Mouse (Mus musculus): ENCODE measurements around the gene Hook2. TPM values are rescaled to one million over a fixed set of nuclear protein-coding genes. Genes with fewer than 3 reads are reported as not detected.

The Hook2 gene
- total and polyA plus RNA-seq, 3 experiments = 7.1 to 24.7 (median 9.8) TPM

- DNase-seq (ENCODE audit: extremely low read depth) = peak; percentile 89
- Histone ChIP-seq H3K27me3 (replicated peaks) (no peaks in the 10 kb centered on the region), H3K4me3 (replicated peaks in 1 of 3; ENCODE audit: low read depth in 2 of 3, low read length in 2 of 3, poor library complexity in 1 of 3) (peak overlapping the region; percentile 51 to 94 (median 68))
Observed at GRCm38 (mm10) chr8:84980622-84981358, 9.6 kb upstream of the Hook2 start.

More at GRCm38 (mm10) chr8:84980622-84981358, 9.6 kb upstream of the Hook2 start:
- Histone ChIP-seq H3K27ac (ENCODE audit: insufficient read depth, low read depth) (peak overlapping the region; percentile 94), H3K36me3 (replicated peaks in 1 of 2; ENCODE audit: control insufficient read depth in 1 of 2, insufficient read depth in 1 of 2, low read length in 1 of 2) (peaks cover 6 to 8% of the 10 kb centered on the region in 2 experiments), H3K9ac (ENCODE audit: insufficient read depth, low read depth) (peak overlapping the region; percentile 87), H3K4me1 (ENCODE audit: control insufficient read depth in 1 of 2, insufficient read depth in 2 of 2) (peaks cover 29 to 49% of the 10 kb centered on the region in 2 experiments), H3K9me3 (replicated peaks; ENCODE audit: low read length) (no peaks in the 10 kb centered on the region), H3K4me2 (ENCODE audit: insufficient read depth, low read depth, poor library complexity, severe bottlenecking) (peak overlapping the region; percentile 55), H3K79me2 (replicated peaks; ENCODE audit: control insufficient read depth, extremely low read depth, insufficient read depth, poor library complexity, severe bottlenecking) (peaks cover 20% of the 10 kb centered on the region)
- TF ChIP-seq ZMIZ1 (IDR thresholded peaks at IDR 0.05; ENCODE audit: low read depth, low read length) (peak; percentile 63; the same call in 1 of the 2 replicates), NELFE (IDR thresholded peaks at IDR 0.05; ENCODE audit: low read depth, low read length) (peak; percentile 65; the same call in 1 of the 2 replicates), USF2 (conservative IDR thresholded peaks at IDR 0.05; ENCODE audit: low read depth, low read length) (no peak), NRF1 (IDR thresholded peaks at IDR 0.05; ENCODE audit: low read depth, low read length) (peak; percentile 33; the same call in 1 of the 2 replicates), IRF4 (IDR thresholded peaks at IDR 0.05; ENCODE audit: low read depth, low read length) (peak; percentile 70), MEF2A (IDR thresholded peaks at IDR 0.05; ENCODE audit: borderline replicate concordance, low read depth, low read length) (peak; percentile 81), PAX5 (IDR thresholded peaks at IDR 0.05; ENCODE audit: low read length) (no peak), GABPA (IDR thresholded peaks at IDR 0.05; ENCODE audit: insufficient replicate concordance, low read depth, low read length) (no peak), RAD21 (IDR thresholded peaks at IDR 0.05; ENCODE audit: low read depth, low read length) (no peak), SMC3 (IDR thresholded peaks at IDR 0.05; ENCODE audit: low read depth, low read length) (peak; percentile 13; the same call in 1 of the 2 replicates), CHD2 (IDR thresholded peaks at IDR 0.05; ENCODE audit: low read length) (peak; percentile 93), TBP (conservative IDR thresholded peaks at IDR 0.05; ENCODE audit: low read depth, low read length) (0 out of 2 replicates have a peak, but pooled peaks have one; percentile 56), CTCF (conservative IDR thresholded peaks at IDR 0.05 in 1 of 2, IDR thresholded peaks at IDR 0.05 in 1 of 2; ENCODE audit: low read depth in 2 of 2, low read length in 2 of 2) (no peak), MYC (IDR thresholded peaks at IDR 0.05; ENCODE audit: low read depth, low read length) (peak; percentile 90), ZC3H11A (IDR thresholded peaks at IDR 0.05; ENCODE audit: low read depth, low read length) (no peak), ZNF384 (IDR thresholded peaks at IDR 0.05; ENCODE audit: low read depth, low read length) (no peak), POLR2A (IDR thresholded peaks at IDR 0.05; ENCODE audit: low read depth, low read length) (peak; percentile 55; the same call in 1 of the 2 replicates), POLR2AphosphoS2 (IDR thresholded peaks at IDR 0.05; ENCODE audit: low read depth, low read length) (no peak; the same call in 1 of the 2 replicates), MAFK (IDR thresholded peaks at IDR 0.05; ENCODE audit: insufficient replicate concordance, low read length) (0 out of 2 replicates have a peak, but pooled peaks have one; percentile 47), USF1 (IDR thresholded peaks at IDR 0.05; ENCODE audit: low read depth, low read length) (no peak), KAT2A (IDR thresholded peaks at IDR 0.05; ENCODE audit: insufficient replicate concordance, low read length) (0 out of 2 replicates have a peak, but pooled peaks have one; percentile 44), RCOR1 (conservative IDR thresholded peaks at IDR 0.05; ENCODE audit: low read depth, low read length) (no peak; the same call in 1 of the 2 replicates), MAZ (IDR thresholded peaks at IDR 0.05; ENCODE audit: low read depth, low read length) (peak; percentile 92), CHD1 (IDR thresholded peaks at IDR 0.05; ENCODE audit: low read depth, low read length) (peak; percentile 96; the same call in 1 of the 2 replicates), SIN3A (IDR thresholded peaks at IDR 0.05; ENCODE audit: low read length) (peak; percentile 85), TCF12 (IDR thresholded peaks at IDR 0.05; ENCODE audit: low read depth, low read length) (peak; percentile 90), MAX (IDR thresholded peaks at IDR 0.05; ENCODE audit: low read length) (peak; percentile 86), JUN (IDR thresholded peaks at IDR 0.05; ENCODE audit: insufficient read depth, low read depth, low read length) (no peak), ETS1 (conservative IDR thresholded peaks at IDR 0.05; ENCODE audit: low read depth, low read length) (peak; percentile 95), ZKSCAN1 (IDR thresholded peaks at IDR 0.05; ENCODE audit: borderline replicate concordance, low read depth, low read length) (no peak), UBTF (IDR thresholded peaks at IDR 0.05; ENCODE audit: low read depth, low read length) (0 out of 2 replicates have a peak, but pooled peaks have one; percentile 25), E2F4 (IDR thresholded peaks at IDR 0.05; ENCODE audit: insufficient replicate concordance, low read depth, low read length) (no peak), HCFC1 (IDR thresholded peaks at IDR 0.05; ENCODE audit: low read depth, low read length) (peak; percentile 49; the same call in 1 of the 2 replicates), BHLHE40 (IDR thresholded peaks at IDR 0.05; ENCODE audit: low read depth, low read length) (peak; percentile 94), MXI1 (IDR thresholded peaks at IDR 0.05; ENCODE audit: low read depth, low read length) (peak; percentile 94), JUND (conservative IDR thresholded peaks at IDR 0.05; ENCODE audit: low read depth, low read length) (no peak), EP300 (IDR thresholded peaks at IDR 0.05; ENCODE audit: low read length) (peak; percentile 66; the same call in 1 of the 2 replicates), ELF1 (IDR thresholded peaks at IDR 0.05; ENCODE audit: low read depth, low read length) (peak; percentile 43; the same call in 1 of the 2 replicates)
- in situ Hi-C loops (cut with MboI; ENCODE audit: low pct_ligation_motif_present, low pct_unique_long_range_greater_than_20kb, low sequenced_read_pairs) (no loop called here), dilution Hi-C loops (cut with MboI; ENCODE audit: extremely low pct_ligation_motif_present, extremely low pct_unique_long_range_greater_than_20kb, low sequenced_read_pairs) (no loop called here)
